Mouse (Mus musculus): ENCODE data around the gene Znrf4.

GRCm38 (mm10) chr17:56512310-56512709, at the start of gene Znrf4:
- TF ChIP-seq POLR2A (IDR thresholded peaks at IDR 0.05; ENCODE audit: extremely low read depth, insufficient read depth, low read length), result no peak
- no peak for TF ChIP-seq CTCF (IDR thresholded peaks at IDR 0.05; ENCODE audit: low read depth, low read length)
